Mouse (Mus musculus): ENCODE measurements around the gene Rnf214. TPM values are rescaled to one million over a fixed set of nuclear protein-coding genes. Genes with fewer than 3 reads are reported as not detected.

Rnf214 gene
- polyA plus RNA-seq, 1 experiment from 2014 or later, result 45.9 TPM

DNA sequence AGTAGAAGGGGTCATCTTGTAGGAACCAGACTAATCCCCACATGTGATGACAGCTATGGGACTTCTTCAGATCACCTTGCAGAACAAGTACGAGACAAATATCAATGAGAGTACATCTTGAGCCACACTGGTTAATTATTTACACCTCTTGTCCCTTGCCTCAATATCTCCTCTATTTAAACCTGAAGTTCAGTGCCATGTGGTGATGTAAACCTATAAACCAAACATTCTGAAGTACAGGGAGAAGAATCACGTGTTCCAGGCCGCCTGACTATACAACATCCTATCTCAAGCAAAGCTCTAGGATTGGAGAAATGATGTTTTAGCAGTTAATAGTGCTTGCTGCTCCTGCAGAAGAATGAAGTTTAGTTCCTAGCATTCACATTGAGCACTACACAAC lies 36.4 kb downstream of the Rnf214 start:
- Histone ChIP-seq H3K36me3 (ENCODE audit: control insufficient read depth, insufficient read depth, low read length) (peaks cover 28% of the 10 kb centered on the region), H3K27ac (ENCODE audit: low read depth, low read length) (no peak overlapping the region), H3K4me2 (no peak overlapping the region), H3K9ac (ENCODE audit: low read depth, low read length) (no peak overlapping the region), H3K4me3 (ENCODE audit: low read depth, low read length) (no peak overlapping the region), H3K9me3 (replicated peaks; ENCODE audit: control insufficient read depth, low read length) (no peaks in the 10 kb centered on the region), H3K4me1 (ENCODE audit: control insufficient read depth, insufficient read depth, low read length) (no peaks in the 10 kb centered on the region), H3K27me3 (ENCODE audit: control insufficient read depth, insufficient read depth, low read length) (no peaks in the 10 kb centered on the region)
- no peak for ATAC-seq (replicated peaks; ENCODE audit: insufficient number of reproducible peaks, low FRiP score, low TSS enrichment)
- WGBS (ENCODE audit: insufficient replicate concordance), result 93% methylated on average over 3 of the region's 3 CpGs

DNA sequence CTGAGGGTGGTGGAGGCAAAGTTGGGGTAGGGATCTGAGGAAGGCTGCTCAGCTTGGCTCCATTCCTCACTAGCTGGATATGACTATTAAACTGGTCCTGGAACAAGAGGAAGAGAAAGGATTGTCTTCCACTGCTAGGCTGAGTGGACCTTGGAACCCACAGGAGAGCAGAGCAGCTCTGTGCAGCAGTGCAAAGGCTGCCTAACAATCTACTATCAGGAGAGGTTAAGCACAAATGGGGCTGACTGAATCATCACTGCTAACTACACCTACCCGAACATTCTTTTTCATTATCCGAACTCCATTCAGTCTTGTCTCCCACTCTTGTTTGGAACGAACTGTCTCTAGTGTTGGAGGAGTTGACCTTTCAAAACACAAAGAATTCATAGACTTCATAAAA lies 37.5 kb downstream of the Rnf214 start:
- Histone ChIP-seq H3K36me3 (ENCODE audit: control insufficient read depth, insufficient read depth, low read length) (peaks cover 35% of the 10 kb centered on the region), H3K9me3 (replicated peaks; ENCODE audit: control insufficient read depth, low read length) (no peaks in the 10 kb centered on the region)
- WGBS (ENCODE audit: insufficient replicate concordance), result 90% methylated on average over 3 of the region's 3 CpGs

DNA sequence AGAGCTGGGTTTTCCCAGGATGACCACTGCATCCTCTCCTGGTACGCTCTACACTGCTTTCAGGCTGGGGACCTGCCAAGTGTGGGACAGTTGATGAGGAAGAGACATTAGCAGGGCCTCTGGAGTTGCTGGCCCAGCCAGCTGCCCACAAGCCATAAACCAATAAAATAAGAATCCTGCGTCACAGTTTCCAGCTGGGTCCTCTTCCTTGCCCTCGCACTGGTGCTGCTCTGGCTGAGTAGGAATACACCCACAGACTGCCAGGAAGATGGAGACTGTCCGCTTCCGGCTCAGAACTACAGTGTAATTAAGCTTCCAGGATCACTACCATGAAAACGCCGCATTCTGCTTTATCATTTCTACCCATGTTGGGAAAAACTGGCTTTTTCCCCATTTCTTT lies 44.9 kb downstream of the Rnf214 start:
- no peaks in the 10 kb centered on the region for H3K9me3 ChIP-seq (replicated peaks; ENCODE audit: control insufficient read depth, low read length)
- no peak overlapping the region for H3K4me3 ChIP-seq (ENCODE audit: low read depth, low read length)
- no peak overlapping the region for H3K9ac ChIP-seq (ENCODE audit: low read depth, low read length)
- no peak for ATAC-seq (replicated peaks; ENCODE audit: insufficient number of reproducible peaks, low FRiP score, low TSS enrichment)
- H3K4me2 ChIP-seq, result no peak overlapping the region
- H3K27me3 ChIP-seq (ENCODE audit: control insufficient read depth, insufficient read depth, low read length), result no peaks in the 10 kb centered on the region
- no peaks in the 10 kb centered on the region for H3K4me1 ChIP-seq (ENCODE audit: control insufficient read depth, insufficient read depth, low read length)
- 93% methylated on average over 7 of the region's 7 CpGs for WGBS (ENCODE audit: insufficient replicate concordance)
- H3K27ac ChIP-seq (ENCODE audit: low read depth, low read length), result no peak overlapping the region
- H3K36me3 ChIP-seq (ENCODE audit: control insufficient read depth, insufficient read depth, low read length), result peaks cover 38% of the 10 kb centered on the region

More for the DNA sequence above, 37.5 kb downstream of the Rnf214 start:
- H3K4me3 ChIP-seq (ENCODE audit: low read depth, low read length), result no peak overlapping the region
- no peak overlapping the region for H3K27ac ChIP-seq (ENCODE audit: low read depth, low read length)
- H3K4me1 ChIP-seq (ENCODE audit: control insufficient read depth, insufficient read depth, low read length), result no peaks in the 10 kb centered on the region
- no peak for ATAC-seq (replicated peaks; ENCODE audit: insufficient number of reproducible peaks, low FRiP score, low TSS enrichment)
- no peaks in the 10 kb centered on the region for H3K27me3 ChIP-seq (ENCODE audit: control insufficient read depth, insufficient read depth, low read length)
- H3K4me2 ChIP-seq, result no peak overlapping the region
- H3K9ac ChIP-seq (ENCODE audit: low read depth, low read length), result no peak overlapping the region

DNA sequence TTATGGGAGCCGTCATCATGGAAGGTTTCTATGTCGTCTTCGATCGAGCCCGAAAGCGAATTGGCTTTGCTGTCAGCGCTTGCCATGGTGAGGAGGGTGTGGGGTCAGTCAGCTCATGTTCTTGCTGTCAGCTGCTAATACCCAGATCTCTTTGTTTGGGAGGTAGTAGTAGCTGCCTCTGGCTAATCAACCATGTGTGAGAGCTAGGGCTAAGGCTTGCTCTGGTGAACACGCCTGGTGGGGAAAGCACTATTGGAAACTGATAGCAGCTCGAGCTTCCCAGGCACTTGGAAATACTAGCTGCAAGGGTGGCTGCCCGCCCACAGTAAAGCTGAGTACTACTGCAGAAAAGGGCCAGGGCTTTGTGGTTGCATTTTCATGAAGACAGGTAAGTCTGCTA lies 47.3 kb downstream of the Rnf214 start:
- no peak overlapping the region for H3K4me3 ChIP-seq (ENCODE audit: low read depth, low read length)
- no peak overlapping the region for H3K4me2 ChIP-seq
- ATAC-seq (replicated peaks; ENCODE audit: insufficient number of reproducible peaks, low FRiP score, low TSS enrichment), result no peak
- H3K9me3 ChIP-seq (replicated peaks; ENCODE audit: control insufficient read depth, low read length), result no peaks in the 10 kb centered on the region
- no peak overlapping the region for H3K27ac ChIP-seq (ENCODE audit: low read depth, low read length)
- H3K9ac ChIP-seq (ENCODE audit: low read depth, low read length), result no peak overlapping the region
- no peaks in the 10 kb centered on the region for H3K27me3 ChIP-seq (ENCODE audit: control insufficient read depth, insufficient read depth, low read length)
- no peaks in the 10 kb centered on the region for H3K4me1 ChIP-seq (ENCODE audit: control insufficient read depth, insufficient read depth, low read length)
- WGBS (ENCODE audit: insufficient replicate concordance), result 87% methylated on average over 10 of the region's 10 CpGs
- H3K36me3 ChIP-seq (ENCODE audit: control insufficient read depth, insufficient read depth, low read length), result peaks cover 26% of the 10 kb centered on the region

GRCm38 (mm10) chr9:45854136-45854535 lies 52.6 kb downstream of the Rnf214 start:
- H3K36me3 ChIP-seq (ENCODE audit: control insufficient read depth, insufficient read depth, low read length), result peaks cover 3% of the 10 kb centered on the region; the same call in 1 of the 2 replicates

GRCm38 (mm10) chr9:45853695-45854094 lies 53.0 kb downstream of the Rnf214 start:
- Histone ChIP-seq H3K4me2 (no peak overlapping the region), H3K4me3 (ENCODE audit: low read depth, low read length) (no peak overlapping the region), H3K4me1 (ENCODE audit: control insufficient read depth, insufficient read depth, low read length) (peaks cover 19% of the 10 kb centered on the region), H3K9me3 (replicated peaks; ENCODE audit: control insufficient read depth, low read length) (no peaks in the 10 kb centered on the region), H3K9ac (ENCODE audit: low read depth, low read length) (no peak overlapping the region), H3K27me3 (ENCODE audit: control insufficient read depth, insufficient read depth, low read length) (no peaks in the 10 kb centered on the region; the same call in 1 of the 2 replicates), H3K36me3 (ENCODE audit: control insufficient read depth, insufficient read depth, low read length) (no peaks in the 10 kb centered on the region; the same call in 1 of the 2 replicates), H3K27ac (ENCODE audit: low read depth, low read length) (no peak overlapping the region)
- 92% methylated on average over 2 of the region's 2 CpGs for WGBS (ENCODE audit: insufficient replicate concordance)
- ATAC-seq (replicated peaks; ENCODE audit: insufficient number of reproducible peaks, low FRiP score, low TSS enrichment), result no peak

More at GRCm38 (mm10) chr9:45854136-45854535, 52.6 kb downstream of the Rnf214 start:
- Histone ChIP-seq H3K4me3 (ENCODE audit: low read depth, low read length) (no peak overlapping the region), H3K4me2 (no peak overlapping the region), H3K9ac (ENCODE audit: low read depth, low read length) (no peak overlapping the region), H3K27me3 (ENCODE audit: control insufficient read depth, insufficient read depth, low read length) (no peaks in the 10 kb centered on the region; the same call in 1 of the 2 replicates), H3K4me1 (ENCODE audit: control insufficient read depth, insufficient read depth, low read length) (peaks cover 19% of the 10 kb centered on the region), H3K9me3 (replicated peaks; ENCODE audit: control insufficient read depth, low read length) (no peaks in the 10 kb centered on the region), H3K27ac (ENCODE audit: low read depth, low read length) (no peak overlapping the region)
- ATAC-seq (replicated peaks; ENCODE audit: insufficient number of reproducible peaks, low FRiP score, low TSS enrichment), result no peak
- WGBS (ENCODE audit: insufficient replicate concordance), result 69% methylated on average over 1 of the region's 1 CpGs

- WGBS (ENCODE audit: insufficient replicate concordance), result 98% methylated on average over 2 of the region's 2 CpGs
- H3K9ac ChIP-seq (ENCODE audit: low read depth, low read length), result no peak overlapping the region
- no peak overlapping the region for H3K27ac ChIP-seq (ENCODE audit: low read depth, low read length)
- H3K9me3 ChIP-seq (replicated peaks; ENCODE audit: control insufficient read depth, low read length), result no peaks in the 10 kb centered on the region
- no peaks in the 10 kb centered on the region; the same call in 1 of the 2 replicates for H3K27me3 ChIP-seq (ENCODE audit: control insufficient read depth, insufficient read depth, low read length)
- no peak overlapping the region for H3K4me3 ChIP-seq (ENCODE audit: low read depth, low read length)
- no peak overlapping the region for H3K4me2 ChIP-seq
- no peak for ATAC-seq (replicated peaks; ENCODE audit: insufficient number of reproducible peaks, low FRiP score, low TSS enrichment)
- H3K4me1 ChIP-seq (ENCODE audit: control insufficient read depth, insufficient read depth, low read length), result peaks cover 19% of the 10 kb centered on the region
- H3K36me3 ChIP-seq (ENCODE audit: control insufficient read depth, insufficient read depth, low read length), result no peaks in the 10 kb centered on the region; the same call in 1 of the 2 replicates
Measured at GRCm38 (mm10) chr9:45851776-45852175, 54.9 kb downstream of the Rnf214 start.

GRCm38 (mm10) chr9:45851330-45851729 lies 55.4 kb downstream of the Rnf214 start:
- H3K36me3 ChIP-seq (ENCODE audit: control insufficient read depth, insufficient read depth, low read length), result no peaks in the 10 kb centered on the region; the same call in 1 of the 2 replicates
- no peak overlapping the region for H3K27ac ChIP-seq (ENCODE audit: low read depth, low read length)
- no peak for ATAC-seq (replicated peaks; ENCODE audit: insufficient number of reproducible peaks, low FRiP score, low TSS enrichment)
- WGBS (ENCODE audit: insufficient replicate concordance), result 57% methylated on average over 5 of the region's 5 CpGs
- no peaks in the 10 kb centered on the region; the same call in 1 of the 2 replicates for H3K27me3 ChIP-seq (ENCODE audit: control insufficient read depth, insufficient read depth, low read length)
- no peaks in the 10 kb centered on the region for H3K9me3 ChIP-seq (replicated peaks; ENCODE audit: control insufficient read depth, low read length)
- H3K4me1 ChIP-seq (ENCODE audit: control insufficient read depth, insufficient read depth, low read length), result peaks cover 19% of the 10 kb centered on the region
- H3K4me2 ChIP-seq, result no peak overlapping the region
- no peak overlapping the region for H3K4me3 ChIP-seq (ENCODE audit: low read depth, low read length)
- 0 out of 2 replicates have a peak overlapping the region, but pooled peaks have one; percentile 22 for H3K9ac ChIP-seq (ENCODE audit: low read depth, low read length)

GRCm38 (mm10) chr9:45850528-45851155 lies 56.1 kb downstream of the Rnf214 start:
- H3K4me1 ChIP-seq (ENCODE audit: control insufficient read depth, insufficient read depth, low read length), result peaks cover 19% of the 10 kb centered on the region
- peak overlapping the region; percentile 69 for H3K27ac ChIP-seq (ENCODE audit: low read depth, low read length)
- H3K4me2 ChIP-seq, result no peak overlapping the region
- H3K9me3 ChIP-seq (replicated peaks; ENCODE audit: control insufficient read depth, low read length), result no peaks in the 10 kb centered on the region
- ATAC-seq (replicated peaks; ENCODE audit: insufficient number of reproducible peaks, low FRiP score, low TSS enrichment), result no peak
- H3K9ac ChIP-seq (ENCODE audit: low read depth, low read length), result no peak overlapping the region
- no peak overlapping the region for H3K4me3 ChIP-seq (ENCODE audit: low read depth, low read length)
- no peaks in the 10 kb centered on the region; the same call in 1 of the 2 replicates for H3K27me3 ChIP-seq (ENCODE audit: control insufficient read depth, insufficient read depth, low read length)
- no peaks in the 10 kb centered on the region; the same call in 1 of the 2 replicates for H3K36me3 ChIP-seq (ENCODE audit: control insufficient read depth, insufficient read depth, low read length)
- WGBS (ENCODE audit: insufficient replicate concordance), result 75% methylated on average over 8 of the region's 8 CpGs
